Mouse (Mus musculus): ENCODE results near the gene Kcnh7. TPM values are rescaled to one million over a fixed set of nuclear protein-coding genes. Genes with fewer than 3 reads are reported as not detected.
A peak's percentile ranks its signal among the peaks of the same experiment; 100 is the strongest.

Kcnh7 gene
- polyA plus RNA-seq, 1 experiment from 2014 or later = 0.06 TPM

- 0 out of 2 replicates have a peak, but pooled peaks cover 2% of the 10 kb centered on the region for H3K27me3 ChIP-seq
- H3K4me1 ChIP-seq (replicated peaks) = peaks cover 19% of the 10 kb centered on the region
- DNase-seq (no peak), ATAC-seq (ENCODE audit: low read depth) (no peak)
- WGBS (ENCODE audit: insufficient replicate concordance) = 79% methylated on average over 5 of the region's 5 CpGs
- H3K36me3 ChIP-seq = no peaks in the 10 kb centered on the region
- H3K27ac ChIP-seq = no peak overlapping the region
- no peaks in the 10 kb centered on the region for H3K9me3 ChIP-seq (replicated peaks)
- peak overlapping the region; percentile 75 for H3K4me3 ChIP-seq (replicated peaks)
- peak overlapping the region; percentile 81 for H3K4me2 ChIP-seq
- 0 out of 2 replicates have a peak overlapping the region, but pooled peaks have one; percentile 78 for H3K9ac ChIP-seq
Measured at GRCm38 (mm10) chr2:62644891-62645290, 539.2 kb downstream of the Kcnh7 start.
